Mouse (Mus musculus) ES-E14 (cell line): ENCODE results near the gene Dtx4.

Source experiments
- CHD2 ChIP-seq: IDR thresholded peaks from 2 replicates; pipeline ENCODE4 v1.6.1; 2014; ENCODE audit warnings: mild to moderate bottlenecking, low read depth, low read length, inconsistent platforms
- HCFC1 ChIP-seq: IDR thresholded peaks from 2 replicates; pipeline ENCODE4 v1.6.1; 2012; ENCODE audit warnings: low read length, inconsistent platforms, borderline replicate concordance; ENCODE audit not compliant: insufficient read depth
- MAFK ChIP-seq: IDR thresholded peaks from 2 replicates; pipeline ENCODE4 v1.6.1; 2014; ENCODE audit warnings: mild to moderate bottlenecking, low read depth, low read length, inconsistent platforms; ENCODE audit not compliant: insufficient read depth
- ZC3H11A ChIP-seq: IDR thresholded peaks from 2 replicates; pipeline ENCODE4 v1.6.1; 2012; ENCODE audit warnings: low read depth, mild to moderate bottlenecking, inconsistent platforms, low read length, borderline replicate concordance
- ZNF384 ChIP-seq: IDR thresholded peaks from 2 replicates; pipeline ENCODE4 v1.6.1; 2012; ENCODE audit warnings: low read depth, low read length, inconsistent platforms

DNA sequence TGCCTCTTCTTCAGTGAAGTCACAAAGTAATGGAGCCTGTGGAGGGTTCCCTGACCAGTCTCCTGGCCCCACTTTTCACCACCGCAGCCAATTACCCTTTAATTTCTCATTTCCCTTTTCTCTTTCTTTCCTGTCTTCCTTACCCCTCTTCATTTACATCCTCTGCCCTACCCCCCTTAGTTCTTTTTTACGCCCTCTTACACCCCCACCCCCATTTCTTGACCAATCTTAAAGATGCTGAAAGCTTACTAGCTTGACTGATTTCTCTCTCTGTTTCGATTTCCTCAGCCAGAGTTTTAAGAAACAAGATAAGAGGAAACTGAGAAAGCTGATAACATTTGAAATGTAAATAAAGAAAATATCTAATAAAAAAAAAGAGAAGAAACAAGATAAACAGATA lies 39.5 kb upstream of the Dtx4 start:
- TF ChIP-seq HCFC1 (no peak), ZNF384 (no peak), ZC3H11A (no peak), MAFK (no peak), CHD2 (no peak)
